Comparison of ENCODE assay signal across 8 mouse cellular contexts in genomic region chr19:23136202-23136850, GRCm38 (mm10). TPM values are rescaled to one million over a fixed set of nuclear protein-coding genes. Genes with fewer than 3 reads are reported as not detected.
DNase-seq lines count a peak whose midpoint lies in the region; ATAC-seq and TF ChIP-seq lines count a peak whose summit lies in the region.

No protein-coding gene starts in this region.

- H3K27ac ChIP-seq in forebrain, postnatal 0 days (ENCODE audit: low read depth, low read length): peak overlapping the region; percentile 54; the same call in 1 of the 2 replicates
- H3K27ac ChIP-seq in hindbrain, embryonic 12.5 days: no peak overlapping the region
- peak overlapping the region; percentile 73 for H3K27ac ChIP-seq in limb, embryonic 10.5 days
- no peak overlapping the region for H3K27ac ChIP-seq in midbrain, embryonic 14.5 days (replicated peaks; ENCODE audit: low read depth, low read length)

- WGBS in forebrain, postnatal 0 days: 3% methylated on average over 27 of the region's 27 CpGs
- WGBS in hindbrain, embryonic 12.5 days: 2% methylated on average over 27 of the region's 27 CpGs
- 1% methylated on average over 27 of the region's 27 CpGs for WGBS in limb, embryonic 10.5 days
- under 1% methylated on average over 27 of the region's 27 CpGs for WGBS in midbrain, embryonic 14.5 days

- peak overlapping the region; percentile 78 for H3K4me2 ChIP-seq in forebrain, postnatal 0 days (ENCODE audit: low read depth)
- peak overlapping the region; percentile 90 for H3K4me2 ChIP-seq in hindbrain, embryonic 12.5 days (replicated peaks)
- H3K4me2 ChIP-seq in midbrain, embryonic 14.5 days (ENCODE audit: low read length): peak overlapping the region; percentile 89

- H3K4me3 ChIP-seq in forebrain, postnatal 0 days (ENCODE audit: low read depth, low read length): peak overlapping the region; percentile 43
- H3K4me3 ChIP-seq in hindbrain, embryonic 12.5 days: peak overlapping the region; percentile 41
- H3K4me3 ChIP-seq in limb, embryonic 10.5 days: peak overlapping the region; percentile 54
- H3K4me3 ChIP-seq in midbrain, embryonic 14.5 days (replicated peaks; ENCODE audit: low read depth, low read length): peak overlapping the region; percentile 40

- DNase-seq in ovary, postnatal 36 days (ENCODE audit: low spot score): peak; percentile 57
- no peak for DNase-seq in ovary, postnatal 10 days (ENCODE audit: low spot score)
- DNase-seq in cerebellum, adult 18-20 months: peak; percentile 96 to 98
- DNase-seq in forebrain, postnatal 0 days: no peak
- DNase-seq in limb, embryonic 10.5 days (ENCODE audit: low spot score): peak; percentile 62
- DNase-seq in midbrain, embryonic 14.5 days: peak; percentile 32

- peaks cover 19% of the 10 kb centered on the region; the same call in 1 of the 2 replicates for H3K27me3 ChIP-seq in forebrain, postnatal 0 days (ENCODE audit: insufficient read depth, low read length)
- peaks cover 69% of the 10 kb centered on the region for H3K27me3 ChIP-seq in hindbrain, embryonic 12.5 days
- H3K27me3 ChIP-seq in limb, embryonic 10.5 days (ENCODE audit: low read depth, poor library complexity, severe bottlenecking): peaks cover 81% of the 10 kb centered on the region
- peaks cover 39% of the 10 kb centered on the region for H3K27me3 ChIP-seq in midbrain, embryonic 14.5 days (ENCODE audit: control insufficient read depth, insufficient read depth, low read length)

- H3K9me3 ChIP-seq in forebrain, postnatal 0 days (ENCODE audit: low read length): no peaks in the 10 kb centered on the region
- H3K9me3 ChIP-seq in hindbrain, embryonic 12.5 days (replicated peaks): no peaks in the 10 kb centered on the region
- no peaks in the 10 kb centered on the region for H3K9me3 ChIP-seq in limb, embryonic 10.5 days (replicated peaks)
- no peaks in the 10 kb centered on the region for H3K9me3 ChIP-seq in midbrain, embryonic 14.5 days (ENCODE audit: control insufficient read depth, low read length)

- TF ChIP-seq CTCF in forebrain, postnatal 0 days (IDR thresholded peaks at IDR 0.05; ENCODE audit: low read depth): no peak

- H3K36me3 ChIP-seq in forebrain, postnatal 0 days (ENCODE audit: insufficient read depth): no peaks in the 10 kb centered on the region
- no peaks in the 10 kb centered on the region for H3K36me3 ChIP-seq in hindbrain, embryonic 12.5 days
- no peaks in the 10 kb centered on the region for H3K36me3 ChIP-seq in limb, embryonic 10.5 days
- no peaks in the 10 kb centered on the region for H3K36me3 ChIP-seq in midbrain, embryonic 14.5 days (ENCODE audit: control insufficient read depth, insufficient read depth, low read length)

- H3K9ac ChIP-seq in forebrain, postnatal 0 days: peak overlapping the region; percentile 37
- H3K9ac ChIP-seq in hindbrain, embryonic 12.5 days: peak overlapping the region; percentile 56; the same call in 1 of the 2 replicates
- peak overlapping the region; percentile 45; the same call in 1 of the 2 replicates for H3K9ac ChIP-seq in midbrain, embryonic 14.5 days (replicated peaks; ENCODE audit: low read length)

- no peak for ATAC-seq in forebrain, postnatal 0 days
- ATAC-seq in hindbrain, embryonic 12.5 days (ENCODE audit: low FRiP score): no peak; the same call in 1 of the 2 replicates
- no peak for ATAC-seq in midbrain, embryonic 14.5 days (ENCODE audit: low FRiP score, low TSS enrichment)
- ATAC-seq in granulocyte monocyte progenitor cell, adult 5-6 weeks (replicated peaks; ENCODE audit: poor library complexity, severe bottlenecking): no peak

- peaks cover 10% of the 10 kb centered on the region for H3K4me1 ChIP-seq in forebrain, postnatal 0 days (ENCODE audit: insufficient read depth)
- peaks cover 31% of the 10 kb centered on the region for H3K4me1 ChIP-seq in hindbrain, embryonic 12.5 days
- peaks cover 47% of the 10 kb centered on the region for H3K4me1 ChIP-seq in limb, embryonic 10.5 days
- peaks cover 18% of the 10 kb centered on the region for H3K4me1 ChIP-seq in midbrain, embryonic 14.5 days (ENCODE audit: control insufficient read depth, insufficient read depth, low read length)

RNA-seq across cellular contexts. Expression of gene Klf9, which starts 4.7 kb away (rescaled TPM):
- total RNA-seq in forebrain, postnatal 0 days (2014; rRNA removed): 22.5 and 25.9 TPM in 2 replicates
- polyA plus RNA-seq in forebrain, postnatal 0 days (2015; fragmentation: Nextera tagmentation; extraction: Ambion mirVana): 10.2 and 11.4 TPM in 2 replicates
- polyA plus RNA-seq in hindbrain, embryonic 12.5 days (2016; fragmentation: Nextera tagmentation; extraction: Ambion mirVana): 1.6 and 2.1 TPM in 2 replicates
- polyA plus RNA-seq in limb, embryonic 10.5 days (2016; fragmentation: Nextera tagmentation; extraction: Ambion mirVana): 0.74 and 1.3 TPM in 2 replicates
- 0.93 and 1.2 TPM in 2 replicates for polyA plus RNA-seq in midbrain, embryonic 14.5 days (2014; fragmentation: Nextera tagmentation; extraction: Ambion mirVana)
- total RNA-seq in granulocyte monocyte progenitor cell, adult 5-6 weeks (2014; fragmentation: Nextera tagmentation): 11.2 and 14.9 TPM in 2 replicates
- total RNA-seq in granulocyte monocyte progenitor cell, adult 5-6 weeks (2017): 9.1 and 14.0 TPM in 2 replicates

Comparison
In these comparisons a context has a peak if more than half of its experiments do, and no peak if none do; other contexts are left out.
1. DNase-seq: peak in ovary, postnatal 36 days (single experiment), cerebellum, adult 18-20 months (2 of 2), limb, embryonic 10.5 days (single experiment) and midbrain, embryonic 14.5 days (single experiment); none in ovary, postnatal 10 days (single experiment) and forebrain, postnatal 0 days (single experiment).
2. H3K27ac ChIP-seq: peak in forebrain, postnatal 0 days (single experiment) and limb, embryonic 10.5 days (single experiment); none in hindbrain, embryonic 12.5 days (single experiment) and midbrain, embryonic 14.5 days (single experiment).
3. Peak in every context shown above with its lines, with median percentiles within 50 percentile points of each other: H3K4me2 ChIP-seq, H3K4me3 ChIP-seq and H3K9ac ChIP-seq.